In genomic region chr11:67648651-67649407, GRCm38 (mm10) we compare ENCODE assay signal across 9 mouse cellular contexts. TPM values are rescaled to one million over a fixed set of nuclear protein-coding genes. Genes with fewer than 3 reads are reported as not detected.
DNase-seq lines count a peak whose midpoint lies in the region; ATAC-seq lines count a peak whose summit lies in the region.
"Had no signal": no experiment of that assay in that cellular context is flagged by ENCODE, and none has a peak within 500 bp of the region (broad histone marks: within the 10 kb centered on the region; RNA-seq: fewer than 3 reads in every experiment).

No protein-coding gene starts in this region.

- no peak for ATAC-seq in cerebellum, adult (ENCODE audit: insufficient number of reproducible peaks, low FRiP score, low TSS enrichment)
- no peak for ATAC-seq in megakaryocyte-erythroid progenitor cell, adult 5-6 weeks (replicated peaks; ENCODE audit: low FRiP score, low TSS enrichment, poor library complexity, severe bottlenecking)

- peak; percentile 64 for DNase-seq in cerebellum, adult 11-12 months
- DNase-seq in layer of hippocampus, adult 11-12 months (ENCODE audit: low spot score) = peak; percentile 74
- no peak for DNase-seq in layer of hippocampus, adult 9-10 months (ENCODE audit: low spot score)
- DNase-seq in cerebellum, postnatal 36 days = peak; percentile 36 to 46
- DNase-seq in left cerebral cortex, postnatal 36 days (ENCODE audit: low spot score in 2 of 2) = peak; percentile 73 to 79
- DNase-seq in T-cell, adult 2 months (ENCODE audit: low spot score) = no peak

- intact Hi-C loops in left cerebral cortex, postnatal 36 days (cut with DNase I) = loop anchor here (5.0 kb wide), 3 partner anchors 52 to 222 kb away; no protein-coding TSS in a partner anchor

RNA-seq across cellular contexts. Expression of gene Rcvrn, which starts 46.3 kb away (rescaled TPM):
- 1 to 10 TPM; 1.1 to 2.5 TPM for total RNA-seq in left cerebral cortex, postnatal 36 days (2021)
- not detected in 2 replicates for total RNA-seq in megakaryocyte-erythroid progenitor cell, adult 5-6 weeks (2014; fragmentation: Nextera tagmentation)
- not detected in 2 replicates for total RNA-seq in megakaryocyte-erythroid progenitor cell, adult 5-6 weeks (2017)
- total RNA-seq: liver, adult 2 months had no signal

Comparison
In these comparisons a context has a peak if more than half of its experiments do, and no peak if none do; other contexts are left out.
1. DNase-seq: peak in cerebellum, adult 11-12 months (single experiment), layer of hippocampus, adult 11-12 months (single experiment), cerebellum, postnatal 36 days (2 of 2) and left cerebral cortex, postnatal 36 days (2 of 2); none in layer of hippocampus, adult 9-10 months (single experiment) and T-cell, adult 2 months (single experiment).